Mouse (Mus musculus) embryonic facial prominence, embryonic 11.5 days (tissue): ENCODE results near the gene Dync2li1. TPM values are rescaled to one million over a fixed set of nuclear protein-coding genes. Genes with fewer than 3 reads are reported as not detected.

Experiments
- ATAC-seq: fragments of 200-750 bp; cut with Nextera tagmentation; replicated peaks from 2 replicates; pipeline ENCODE4 v1.8.0; 2017; ENCODE audit warnings: low read depth; ENCODE audit not compliant: insufficient number of reproducible peaks, low FRiP score, low TSS enrichment
- DNase-seq: peaks from one replicate; pipeline ENCODE4 v3.0.0-alpha.2; 2015; ENCODE audit warnings: low spot score
- H3K27ac ChIP-seq: fragments of 300-500 bp; sonication (generic); replicated peaks from 2 replicates; pipeline ENCODE4 v1.5.1; 2014; ENCODE audit warnings: mild to moderate bottlenecking, low read depth, low read length, control low read depth
- H3K27me3 ChIP-seq: fragments of 300-500 bp; sonication (generic); 2 replicates; pipeline ENCODE4 v1.6.1; 2014; ENCODE audit warnings: mild to moderate bottlenecking, low read length, moderate library complexity, mixed read lengths; ENCODE audit not compliant: control insufficient read depth, insufficient read depth
- H3K36me3 ChIP-seq: fragments of 300-500 bp; sonication (generic); replicated peaks from 2 replicates; pipeline ENCODE4 v1.6.1; 2014; ENCODE audit warnings: low read depth, mild to moderate bottlenecking, low read length, moderate library complexity, mixed read lengths; ENCODE audit not compliant: control insufficient read depth, insufficient read depth
- H3K4me1 ChIP-seq: fragments of 300-500 bp; sonication (generic); 2 replicates; pipeline ENCODE4 v1.6.1; 2014; ENCODE audit warnings: low read length, mixed read lengths; ENCODE audit not compliant: control insufficient read depth, insufficient read depth
- H3K4me2 ChIP-seq: fragments of 300-500 bp; sonication (generic); 2 replicates; pipeline ENCODE4 v1.6.1; 2014; ENCODE audit warnings: low read depth, mild to moderate bottlenecking, control low read depth, low read length, moderate library complexity
- H3K4me3 ChIP-seq: fragments of 300-500 bp; sonication (generic); 2 replicates; pipeline ENCODE4 v1.5.1; 2014; ENCODE audit warnings: low read depth, low read length, control low read depth
- H3K9ac ChIP-seq: fragments of 300-500 bp; sonication (generic); replicated peaks from 2 replicates; pipeline ENCODE4 v1.6.1; 2014; ENCODE audit warnings: mild to moderate bottlenecking, control low read depth, low read length
- H3K9me3 ChIP-seq: fragments of 300-500 bp; sonication (generic); replicated peaks from 2 replicates; pipeline ENCODE4 v1.6.1; 2016; ENCODE audit warnings: mild to moderate bottlenecking, low read length, inconsistent platforms, mixed read lengths; ENCODE audit not compliant: control insufficient read depth
- WGBS: fragments of 180-500 bp; shearing (Covaris S2); extraction: QIAGEN DNeasy Blood & Tissue Kit; methylation state at CpG from one replicate; pipeline ENCODE4 v1.1.7; 2014; 5-methylcytosine and 5-hydroxymethylcytosine counted together
- polyA plus RNA-seq: library from polyadenylated mRNA; unstranded; fragments of >200 nt; fragmentation: Nextera tagmentation; extraction: Ambion mirVana; gene quantifications from 2 replicates; pipeline ENCODE4 v1.2.1, GENCODE M21; 2014

Dync2li1 gene
- 46.2 and 48.0 TPM in 2 replicates for polyA plus RNA-seq

DNA sequence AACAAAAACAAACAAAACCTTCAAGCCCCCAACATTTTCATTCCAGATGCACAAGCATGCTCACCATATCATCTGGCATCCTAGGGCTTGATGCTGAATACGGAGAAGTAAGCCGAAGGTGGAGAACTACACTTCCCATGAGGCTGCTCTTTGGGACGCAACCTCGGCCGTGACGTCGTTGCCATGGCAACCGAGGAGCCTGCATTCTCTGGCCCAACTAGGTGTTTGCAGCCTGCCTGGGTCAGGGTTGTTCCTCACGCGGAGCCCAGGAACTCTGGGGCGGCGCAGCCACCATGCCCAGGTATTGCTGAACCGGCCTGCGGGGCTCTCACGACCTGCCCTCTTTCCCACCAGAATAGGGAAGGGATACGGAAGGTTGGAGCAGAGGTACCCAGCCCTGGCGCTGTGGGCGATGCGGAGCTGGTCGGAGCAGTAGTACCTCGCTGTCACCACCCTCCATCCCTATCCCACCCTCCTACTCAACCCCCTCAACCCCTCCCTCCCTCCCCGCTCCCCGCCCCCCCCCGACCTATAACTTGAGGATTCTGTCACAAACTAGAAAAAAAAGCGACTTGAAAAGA is at the start of gene Dync2li1:
Gene Dync2li1, plus strand, starts transcription at position 221 of the 581 bp plus-strand sequence.
- ATAC-seq: peak; percentile 93
- peak within 1 kb of the TSS; percentile 68 for H3K4me2 ChIP-seq
- H3K27me3 ChIP-seq: no peaks in the 10 kb centered on the region
- H3K27ac ChIP-seq: peak within 1 kb of the TSS; percentile 43
- no peaks in the 10 kb centered on the region for H3K36me3 ChIP-seq
- DNase-seq: peak; percentile 99
- H3K4me1 ChIP-seq: no peaks in the 10 kb centered on the region
- no peaks in the 10 kb centered on the region for H3K9me3 ChIP-seq
- peak within 1 kb of the TSS; percentile 64 for H3K9ac ChIP-seq
- peak within 1 kb of the TSS; percentile 57 for H3K4me3 ChIP-seq
- WGBS: under 1% methylated on average over 21 of the region's 25 CpGs

- DNase-seq: no peak
- no peak; the same call in 1 of the 2 replicates for ATAC-seq
- H3K9ac ChIP-seq: no peak overlapping the region
- 65% methylated on average over 16 of the region's 16 CpGs for WGBS
- no peaks in the 10 kb centered on the region for H3K36me3 ChIP-seq
- H3K27me3 ChIP-seq: no peaks in the 10 kb centered on the region
- no peak overlapping the region for H3K4me3 ChIP-seq
- H3K9me3 ChIP-seq: no peaks in the 10 kb centered on the region
- H3K27ac ChIP-seq: no peak overlapping the region
- peaks cover 4% of the 10 kb centered on the region for H3K4me1 ChIP-seq
- no peak overlapping the region for H3K4me2 ChIP-seq
Measured at GRCm38 (mm10) chr17:84576621-84577293, 49.5 kb upstream of the Dync2li1 start.

GRCm38 (mm10) chr17:84579249-84579648 is 47.0 kb upstream of the Dync2li1 start:
- Histone ChIP-seq H3K9me3 (no peaks in the 10 kb centered on the region), H3K4me1 (peaks cover 4% of the 10 kb centered on the region), H3K9ac (no peak overlapping the region), H3K27ac (no peak overlapping the region), H3K4me3 (no peak overlapping the region), H3K27me3 (no peaks in the 10 kb centered on the region), H3K4me2 (no peak overlapping the region), H3K36me3 (no peaks in the 10 kb centered on the region)
- DNase-seq (no peak), ATAC-seq (no peak)
- 79% methylated on average over 8 of the region's 8 CpGs for WGBS

GRCm38 (mm10) chr17:84579817-84580216 is 46.5 kb upstream of the Dync2li1 start:
- 91% methylated on average over 10 of the region's 10 CpGs for WGBS
- H3K27me3 ChIP-seq: no peaks in the 10 kb centered on the region
- no peak overlapping the region for H3K4me3 ChIP-seq
- H3K4me2 ChIP-seq: no peak overlapping the region
- H3K27ac ChIP-seq: no peak overlapping the region
- no peak overlapping the region for H3K9ac ChIP-seq
- ATAC-seq (no peak), DNase-seq (no peak)
- no peaks in the 10 kb centered on the region for H3K36me3 ChIP-seq
- H3K4me1 ChIP-seq: peaks cover 4% of the 10 kb centered on the region
- no peaks in the 10 kb centered on the region for H3K9me3 ChIP-seq

GRCm38 (mm10) chr17:84580821-84581220 is 45.5 kb upstream of the Dync2li1 start:
- ATAC-seq (no peak), DNase-seq (no peak)
- H3K27me3 ChIP-seq: no peaks in the 10 kb centered on the region
- H3K4me3 ChIP-seq: no peak overlapping the region
- 42% methylated on average over 8 of the region's 8 CpGs for WGBS
- no peak overlapping the region for H3K27ac ChIP-seq
- H3K36me3 ChIP-seq: no peaks in the 10 kb centered on the region
- no peaks in the 10 kb centered on the region for H3K9me3 ChIP-seq
- H3K4me1 ChIP-seq: peaks cover 4% of the 10 kb centered on the region
- no peak overlapping the region for H3K9ac ChIP-seq
- no peak overlapping the region for H3K4me2 ChIP-seq

DNA sequence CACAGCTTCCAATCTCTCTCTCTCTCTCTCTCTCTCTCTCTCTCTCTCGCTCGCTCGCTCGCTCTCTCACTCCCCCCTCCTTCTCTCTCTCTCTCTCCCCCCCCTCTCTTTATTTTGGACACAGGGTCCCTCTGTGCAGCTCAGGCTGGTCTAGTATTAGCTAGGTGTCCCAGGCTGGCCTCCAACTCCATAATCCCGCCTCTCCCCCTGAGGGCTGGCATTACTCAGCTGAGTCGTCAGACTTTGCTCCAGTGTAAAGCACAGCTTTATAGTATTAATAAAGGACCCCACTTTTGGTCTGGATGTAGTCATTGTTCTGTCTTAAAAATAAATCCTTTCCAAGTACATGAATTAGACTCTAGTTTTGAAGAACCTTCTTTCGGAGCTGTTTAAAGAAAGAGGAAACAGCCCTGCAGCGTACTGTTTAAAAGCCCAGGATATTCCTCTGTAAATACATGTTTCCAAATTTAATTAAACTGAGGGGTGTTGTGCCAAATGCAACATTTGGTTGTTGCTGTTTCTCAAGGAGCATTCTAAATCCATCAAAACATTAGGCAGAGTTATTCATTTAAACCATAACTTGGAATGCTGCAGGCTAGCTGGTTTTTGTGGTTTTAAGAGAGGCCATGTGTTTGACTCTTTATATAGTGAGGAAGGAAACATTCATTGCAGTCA is 44.4 kb upstream of the Dync2li1 start:
- WGBS: 68% methylated on average over 8 of the region's 8 CpGs
- H3K4me1 ChIP-seq: peaks cover 4% of the 10 kb centered on the region
- no peak overlapping the region for H3K9ac ChIP-seq
- DNase-seq (no peak), ATAC-seq (no peak)
- H3K36me3 ChIP-seq: no peaks in the 10 kb centered on the region
- H3K4me3 ChIP-seq: no peak overlapping the region
- no peak overlapping the region for H3K27ac ChIP-seq
- H3K9me3 ChIP-seq: no peaks in the 10 kb centered on the region
- no peak overlapping the region for H3K4me2 ChIP-seq
- no peaks in the 10 kb centered on the region for H3K27me3 ChIP-seq

GRCm38 (mm10) chr17:84584107-84584506 is 42.2 kb upstream of the Dync2li1 start:
- WGBS: 52% methylated on average over 9 of the region's 9 CpGs
- Histone ChIP-seq H3K27me3 (no peaks in the 10 kb centered on the region), H3K4me1 (peaks cover 4% of the 10 kb centered on the region), H3K4me2 (no peak overlapping the region), H3K9ac (no peak overlapping the region), H3K4me3 (no peak overlapping the region), H3K9me3 (no peaks in the 10 kb centered on the region), H3K27ac (no peak overlapping the region), H3K36me3 (no peaks in the 10 kb centered on the region)
- DNase-seq (no peak), ATAC-seq (no peak)

- ATAC-seq (no peak), DNase-seq (no peak)
- Histone ChIP-seq H3K27me3 (no peaks in the 10 kb centered on the region), H3K27ac (no peak overlapping the region), H3K4me3 (no peak overlapping the region), H3K36me3 (no peaks in the 10 kb centered on the region), H3K4me2 (no peak overlapping the region), H3K9me3 (no peaks in the 10 kb centered on the region), H3K9ac (no peak overlapping the region), H3K4me1 (peaks cover 4% of the 10 kb centered on the region)
- 81% methylated on average over 8 of the region's 8 CpGs for WGBS
Measured at GRCm38 (mm10) chr17:84585104-84585503, 41.2 kb upstream of the Dync2li1 start.
